Mouse (Mus musculus) thymus, postnatal 14 days (tissue): ENCODE measurements around the gene Epop.

Experiments
- DNase-seq: peaks from one replicate; pipeline ENCODE4 v3.0.0; 2021

Gene Epop

GRCm38 (mm10) chr11:97579088-97579857, 50.2 kb downstream of the Epop start:
- DNase-seq, result no peak

DNA sequence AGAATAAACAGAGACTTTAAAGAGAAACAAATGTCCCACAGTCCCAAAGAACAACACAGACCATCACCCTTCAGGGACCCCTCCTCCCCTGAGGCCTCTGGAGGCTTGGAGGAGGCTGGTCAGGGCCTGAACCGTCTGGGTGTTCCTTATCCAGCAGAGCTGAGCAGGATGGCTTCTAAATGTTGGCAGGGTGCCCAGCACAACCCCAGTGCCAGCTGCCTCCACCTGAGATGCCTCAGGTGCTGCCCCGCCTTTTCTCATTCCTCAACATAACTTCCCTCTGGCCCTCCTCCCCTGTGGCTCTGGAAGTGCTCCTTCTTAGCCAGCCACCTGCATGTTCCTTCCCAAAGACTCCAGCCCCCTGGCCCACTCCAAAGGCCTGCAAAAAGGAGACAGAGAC, 51.2 kb downstream of the Epop start:
- no peak for DNase-seq
